Mouse (Mus musculus): ENCODE measurements around the gene Uqcr10.
"Not testable (repeated sequence)": the region's sequence is repeated elsewhere in the genome, so short reads cannot be mapped to it uniquely, and the experiment has no call there.

Gene Uqcr10

GRCm38 (mm10) chr11:4715596-4715995, 11.5 kb upstream of the Uqcr10 start:
- no peak for DNase-seq (ENCODE audit: low read depth, low spot score)

DNA sequence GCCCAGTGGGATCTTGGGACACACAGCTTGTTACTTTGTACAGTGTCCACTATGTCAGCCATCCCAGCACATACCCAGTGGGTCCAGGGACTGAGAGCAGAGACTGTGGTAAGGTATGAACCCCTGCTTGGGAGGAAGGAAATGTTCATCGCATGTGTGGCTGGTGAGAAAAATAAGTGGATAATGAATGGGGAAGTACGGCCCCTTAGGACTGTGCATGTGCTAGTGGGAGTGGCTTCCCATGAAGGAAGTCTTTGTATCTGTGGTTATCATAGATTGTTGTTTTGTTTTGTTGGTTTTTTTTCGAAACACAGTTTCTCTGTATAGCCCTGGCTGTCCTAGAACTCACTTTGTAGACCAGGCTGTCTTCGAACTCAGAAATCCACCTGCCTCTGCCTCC, 10.6 kb upstream of the Uqcr10 start:
- no peak for DNase-seq (ENCODE audit: low read depth, low spot score)

DNA sequence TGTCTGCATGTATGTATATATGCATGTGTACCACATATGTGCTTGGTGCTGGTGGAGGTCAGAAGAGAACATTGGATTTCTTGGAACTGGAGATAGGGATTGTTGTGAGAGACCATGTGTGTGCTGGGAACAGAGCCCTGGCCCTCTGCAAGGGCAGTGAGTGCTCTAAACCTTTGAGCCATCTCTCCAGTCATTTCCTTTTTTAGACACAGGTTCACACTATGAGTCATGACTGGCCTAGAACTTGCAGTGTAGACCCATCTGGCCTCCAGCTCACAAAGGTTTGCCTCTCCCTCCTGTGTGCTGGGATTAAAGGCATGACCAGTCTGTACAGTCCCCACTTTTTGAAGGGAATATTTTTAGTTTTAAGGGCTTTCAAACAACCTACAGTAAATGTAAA, 8.7 kb upstream of the Uqcr10 start:
- DNase-seq (ENCODE audit: low read depth, low spot score): no peak

GRCm38 (mm10) chr11:4710188-4710587, 6.0 kb upstream of the Uqcr10 start:
- DNase-seq (ENCODE audit: low read depth, low spot score): not testable (repeated sequence)

GRCm38 (mm10) chr11:4705178-4705577, 1.0 kb upstream of the Uqcr10 start:
- DNase-seq (ENCODE audit: low read depth, low spot score): no peak

- DNase-seq (ENCODE audit: low read depth, low spot score): no peak
These were observed 462 bp downstream of the Uqcr10 start for GRCm38 (mm10) chr11:4703688-4704071.

- no peak for DNase-seq (ENCODE audit: low read depth, low spot score)
These were observed 3.4 kb downstream of the Uqcr10 start for GRCm38 (mm10) chr11:4700726-4701125.

- DNase-seq (ENCODE audit: low read depth, low spot score): no peak
These were observed 6.8 kb downstream of the Uqcr10 start for GRCm38 (mm10) chr11:4697043-4697983.

- no peak for DNase-seq (ENCODE audit: low read depth, low spot score)
These were observed 12.0 kb downstream of the Uqcr10 start for GRCm38 (mm10) chr11:4692162-4692561.

DNA sequence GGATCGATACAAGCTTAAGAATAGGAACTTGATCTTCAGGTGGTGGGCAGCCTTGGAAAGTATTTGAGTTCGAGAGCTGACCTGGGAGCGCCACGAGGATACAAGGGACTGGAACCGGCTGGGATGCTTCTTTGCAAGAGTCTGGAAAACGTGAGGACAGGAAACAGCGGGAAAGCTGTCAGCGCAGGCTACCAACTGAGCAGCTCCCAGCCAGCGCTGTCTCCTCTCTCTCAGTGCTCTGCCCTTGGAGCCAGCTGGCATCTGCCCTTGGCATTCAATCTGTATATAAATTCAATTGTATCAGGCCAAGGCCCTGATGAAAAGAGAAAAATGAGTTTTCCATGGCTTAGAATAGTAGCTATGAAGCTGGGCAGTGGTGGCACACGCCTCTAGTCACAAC, 12.9 kb downstream of the Uqcr10 start:
- DNase-seq (ENCODE audit: low read depth, low spot score): no peak

DNA sequence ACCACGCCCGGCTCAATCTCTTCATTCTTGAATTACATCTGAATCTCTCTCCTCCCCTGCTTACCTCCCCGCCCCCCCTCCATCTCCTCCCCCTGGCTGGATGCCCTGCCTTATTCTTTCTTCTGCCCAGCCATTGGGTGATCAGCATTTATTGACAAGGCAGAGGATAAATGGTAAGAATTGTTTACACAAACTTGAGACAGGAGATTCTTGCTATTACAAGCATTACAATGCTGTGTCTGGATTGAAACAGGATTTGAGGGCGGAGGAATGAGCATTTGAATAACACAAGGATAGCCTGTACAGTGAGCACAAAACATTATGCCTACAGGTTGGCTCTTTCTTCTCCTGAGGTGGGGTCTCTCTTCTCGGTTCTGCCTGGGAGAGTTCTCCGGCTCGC, 13.8 kb downstream of the Uqcr10 start:
- DNase-seq (ENCODE audit: low read depth, low spot score): no peak

- DNase-seq (ENCODE audit: low read depth, low spot score): no peak
These were observed 15.3 kb downstream of the Uqcr10 start for GRCm38 (mm10) chr11:4688632-4689380.

DNA sequence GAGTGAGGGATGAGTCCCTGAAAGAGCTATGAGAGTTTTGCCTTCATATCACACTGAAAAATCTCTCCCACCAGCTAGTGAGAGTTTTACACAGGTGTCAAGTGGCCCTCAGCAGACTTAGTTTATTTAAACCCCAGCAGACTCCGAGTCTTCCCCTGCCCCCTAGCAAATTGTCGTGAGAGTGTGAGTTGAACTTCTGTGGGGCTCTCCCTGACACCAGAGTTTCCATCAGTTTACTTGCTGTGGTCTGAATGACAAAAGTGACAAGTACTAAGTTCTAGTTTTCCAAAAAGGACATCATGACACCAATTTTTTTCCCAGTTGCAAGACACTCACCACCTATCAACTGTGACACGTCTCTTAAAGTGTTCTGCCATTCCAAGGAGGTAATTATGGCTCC, 16.3 kb downstream of the Uqcr10 start:
- DNase-seq (ENCODE audit: low read depth, low spot score): peak; percentile 15

GRCm38 (mm10) chr11:4687027-4687426, 17.1 kb downstream of the Uqcr10 start:
- no peak for DNase-seq (ENCODE audit: low read depth, low spot score)

DNA sequence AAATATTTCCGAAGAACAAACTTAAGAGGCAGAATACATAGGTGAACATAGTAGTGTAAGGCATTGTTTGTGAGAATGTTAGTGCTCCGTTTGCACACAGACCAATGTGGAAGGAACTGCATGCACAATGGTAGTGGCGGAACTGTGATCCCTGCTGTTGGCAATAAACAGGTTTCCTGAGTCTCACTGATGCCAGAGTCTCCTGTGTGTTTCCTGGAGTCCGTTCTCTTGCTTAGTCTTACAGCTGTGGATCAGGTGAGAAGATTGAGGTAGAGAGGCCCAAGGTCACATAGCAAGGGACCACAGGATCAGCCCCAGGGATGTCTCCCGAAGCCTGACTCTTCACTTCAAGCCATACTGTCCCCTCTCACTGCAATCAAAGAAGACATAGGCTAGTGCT, 18.6 kb downstream of the Uqcr10 start:
- DNase-seq (ENCODE audit: low read depth, low spot score): no peak

GRCm38 (mm10) chr11:4685071-4685470, 19.1 kb downstream of the Uqcr10 start:
- no peak for DNase-seq (ENCODE audit: low read depth, low spot score)

- no peak for DNase-seq (ENCODE audit: low read depth, low spot score)
These were observed 20.0 kb downstream of the Uqcr10 start for GRCm38 (mm10) chr11:4684186-4684585.

GRCm38 (mm10) chr11:4683516-4683915, 20.6 kb downstream of the Uqcr10 start:
- DNase-seq (ENCODE audit: low read depth, low spot score): no peak

DNA sequence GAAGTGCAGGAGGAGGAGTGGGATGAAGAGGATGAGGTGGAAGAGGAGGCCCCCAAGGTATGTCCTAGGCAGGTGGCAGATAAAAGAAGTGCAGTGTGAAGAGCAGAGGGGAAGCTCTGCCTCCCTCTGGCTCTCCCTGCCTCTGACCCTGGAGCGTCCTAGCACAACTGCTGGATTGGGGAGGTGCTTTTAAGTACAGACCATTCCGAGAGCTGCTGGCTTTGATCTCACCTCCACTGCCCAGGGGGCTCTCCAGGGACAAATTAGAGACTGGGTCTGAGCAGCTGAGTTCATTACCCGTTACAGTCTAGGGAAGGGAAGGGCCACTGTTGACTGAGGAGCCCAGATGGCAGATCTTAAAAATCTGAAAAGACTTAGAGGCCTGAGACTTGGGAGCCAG, 24.0 kb downstream of the Uqcr10 start:
- DNase-seq (ENCODE audit: low read depth, low spot score): no peak

DNA sequence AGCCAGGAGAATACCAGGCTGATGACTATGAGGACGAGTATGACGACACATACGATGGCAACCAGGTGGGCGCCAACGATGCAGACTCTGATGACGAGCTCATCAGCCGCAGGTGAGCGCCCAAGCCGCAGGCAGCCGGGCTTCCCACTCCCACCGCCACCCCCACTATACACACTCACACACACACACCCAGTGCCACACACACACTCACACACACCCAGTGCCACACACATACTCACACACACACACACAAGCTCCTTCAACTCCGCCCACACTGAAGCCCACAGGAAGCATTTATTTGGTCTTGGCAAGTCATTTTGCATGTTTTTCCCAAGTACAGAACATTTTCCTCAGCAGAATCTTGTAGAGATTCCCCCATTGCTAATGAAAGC, 24.7 kb downstream of the Uqcr10 start:
- DNase-seq (ENCODE audit: low read depth, low spot score): no peak

DNA sequence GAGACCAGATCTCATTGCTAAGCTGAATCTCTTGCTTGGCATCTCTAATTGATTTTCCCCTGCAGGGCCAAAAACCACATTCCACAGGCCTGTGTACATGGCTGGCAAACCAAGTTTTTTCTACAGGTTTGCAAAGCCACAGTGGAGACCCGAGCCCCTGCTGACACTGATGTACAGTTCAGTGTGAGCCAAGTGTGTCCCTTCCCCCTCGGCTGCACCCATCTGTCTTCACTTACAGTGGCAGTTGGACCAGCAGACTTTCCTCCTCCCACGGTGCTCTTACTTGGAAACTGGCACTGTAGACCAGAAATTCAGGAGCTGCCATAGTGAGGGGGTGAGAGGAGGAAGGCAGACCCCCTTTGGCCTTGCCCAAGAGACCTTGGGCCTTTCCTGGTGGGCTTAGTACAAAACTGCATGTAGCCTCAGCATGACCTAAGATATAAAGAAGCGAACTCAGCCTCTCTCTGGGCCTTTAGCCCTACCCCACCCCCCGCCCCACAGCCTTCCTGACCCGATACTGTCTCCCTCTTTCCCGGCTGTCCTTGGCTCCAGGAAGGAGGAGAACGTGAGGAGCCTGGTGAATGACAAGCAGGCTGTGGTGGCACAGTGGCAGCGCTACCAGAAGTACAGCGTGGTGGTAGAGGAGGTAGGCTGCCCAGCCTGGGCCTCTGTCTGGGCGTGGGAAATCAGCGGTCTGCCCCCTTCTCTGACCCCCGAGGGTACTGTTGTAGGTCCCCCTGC, 25.3 kb downstream of the Uqcr10 start:
- no peak for DNase-seq (ENCODE audit: low read depth, low spot score)

GRCm38 (mm10) chr11:4677250-4677872, 26.8 kb downstream of the Uqcr10 start:
- DNase-seq (ENCODE audit: low read depth, low spot score): no peak

Measured in CD4-positive, CD25-positive, alpha-beta regulatory T cell, adult 2 months (primary cell).